Comparison of ENCODE assay signal across 12 mouse cellular contexts in the genomic region with DNA sequence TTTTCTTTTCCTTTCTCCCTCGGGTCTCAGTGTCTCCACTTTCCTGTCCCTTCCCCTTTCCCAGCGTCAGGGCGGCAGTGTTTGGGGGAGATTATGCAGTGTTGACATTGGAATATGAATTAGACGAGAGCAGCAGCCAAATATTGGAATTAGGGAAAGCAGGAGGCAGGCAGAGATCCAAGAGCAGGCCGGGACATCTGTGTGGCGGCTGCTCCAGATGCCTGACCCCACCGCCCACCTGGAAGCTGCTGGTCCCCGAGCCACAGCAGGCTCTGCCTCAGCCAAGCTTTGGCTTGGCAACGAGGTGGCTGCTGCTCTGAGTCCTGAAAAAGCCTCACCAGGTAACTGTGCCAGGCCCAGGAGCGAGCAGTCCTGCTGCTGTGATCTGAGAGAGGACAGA. TPM values are rescaled to one million over a fixed set of nuclear protein-coding genes. Genes with fewer than 3 reads are reported as not detected.
DNase-seq lines count a peak whose midpoint lies in the region; ATAC-seq and TF ChIP-seq lines count a peak whose summit lies in the region.
"Had no signal": no experiment of that assay in that cellular context is flagged by ENCODE, and none has a peak within 500 bp of the region (broad histone marks: within the 10 kb centered on the region; RNA-seq: fewer than 3 reads in every experiment).

No protein-coding gene starts in this region.

- no peaks in the 10 kb centered on the region for H3K4me1 ChIP-seq in kidney, adult 2 months (ENCODE audit: control insufficient read depth, insufficient read depth, low read length)
- H3K4me1 ChIP-seq in hindbrain, embryonic 16.5 days (ENCODE audit: control insufficient read depth, insufficient read depth, low read depth, low read length): peaks cover 40% of the 10 kb centered on the region
- peaks cover 11% of the 10 kb centered on the region for H3K4me1 ChIP-seq in stomach, embryonic 16.5 days (ENCODE audit: control insufficient read depth, insufficient read depth, low read length)

- no peaks in the 10 kb centered on the region for H3K9me3 ChIP-seq in hindbrain, embryonic 16.5 days (ENCODE audit: control insufficient read depth, low read length)
- H3K9me3 ChIP-seq in stomach, embryonic 16.5 days (replicated peaks; ENCODE audit: control insufficient read depth, low read length): no peaks in the 10 kb centered on the region
- H3K9me3 ChIP-seq: G1E had no signal

- no peak overlapping the region for H3K9ac ChIP-seq in hindbrain, embryonic 16.5 days (ENCODE audit: low read depth, low read length)
- 0 out of 2 replicates have a peak overlapping the region, but pooled peaks have one; percentile 6 for H3K9ac ChIP-seq in stomach, embryonic 16.5 days (ENCODE audit: low read length)
- H3K9ac ChIP-seq: liver, postnatal 0 days had no signal

- TF ChIP-seq CTCF in kidney, adult 2 months (conservative IDR thresholded peaks at IDR 0.05; ENCODE audit: insufficient read depth, insufficient read length, low read depth, low read length): no peak

- peak; percentile 52 to 64 for DNase-seq in cerebellum, postnatal 10 days
- DNase-seq in cerebellum, adult 11 months: no peak
- peak; percentile 43 for DNase-seq in kidney, postnatal 10 days
- no peak for DNase-seq in kidney, adult 2 months
- DNase-seq in neural tube, embryonic 10.5 days (ENCODE audit: extremely low spot score, low spot score): no peak
- DNase-seq in adrenal gland, postnatal 14 days: no peak
- DNase-seq: cerebellum, adult 9-10 months; liver, postnatal 0 days had no signal

- no peak overlapping the region for H3K4me3 ChIP-seq in kidney, adult 2 months (ENCODE audit: insufficient read depth, low read depth, low read length)
- H3K4me3 ChIP-seq in hindbrain, embryonic 16.5 days (ENCODE audit: low read length): no peak overlapping the region
- no peak overlapping the region for H3K4me3 ChIP-seq in stomach, embryonic 16.5 days (replicated peaks; ENCODE audit: low read length)

- H3K36me3 ChIP-seq in kidney, adult 2 months (ENCODE audit: control insufficient read depth, insufficient read depth, low read length): no peaks in the 10 kb centered on the region
- no peaks in the 10 kb centered on the region for H3K36me3 ChIP-seq in hindbrain, embryonic 16.5 days (ENCODE audit: control insufficient read depth, insufficient read depth, low read length)
- H3K36me3 ChIP-seq in stomach, embryonic 16.5 days (ENCODE audit: control insufficient read depth, insufficient read depth, low read length): no peaks in the 10 kb centered on the region
- H3K36me3 ChIP-seq: G1E had no signal

- WGBS in kidney, adult 2 months: 50% methylated on average over 10 of the region's 10 CpGs
- WGBS in hindbrain, embryonic 16.5 days: 33% methylated on average over 10 of the region's 10 CpGs
- 18% methylated on average over 10 of the region's 10 CpGs for WGBS in stomach, embryonic 16.5 days

- no peak overlapping the region for H3K27ac ChIP-seq in kidney, adult 2 months (ENCODE audit: insufficient read depth, low read depth, low read length)
- H3K27ac ChIP-seq in hindbrain, embryonic 16.5 days (ENCODE audit: low read depth, low read length): peak overlapping the region; percentile 40; the same call in 1 of the 2 replicates
- H3K27ac ChIP-seq in stomach, embryonic 16.5 days (ENCODE audit: low read length): no peak overlapping the region

- H3K27me3 ChIP-seq in kidney, adult 2 months (replicated peaks; ENCODE audit: control insufficient read depth, insufficient read depth, low read length): no peaks in the 10 kb centered on the region
- H3K27me3 ChIP-seq in hindbrain, embryonic 16.5 days (replicated peaks; ENCODE audit: control insufficient read depth, insufficient read depth, low read length): no peaks in the 10 kb centered on the region
- H3K27me3 ChIP-seq in stomach, embryonic 16.5 days (ENCODE audit: control insufficient read depth, insufficient read depth, low read length): no peaks in the 10 kb centered on the region

- TF ChIP-seq POLR2A in kidney, adult 2 months (IDR thresholded peaks at IDR 0.05; ENCODE audit: low read depth, low read length): no peak

- no peak for ATAC-seq in hindbrain, embryonic 16.5 days
- no peak for ATAC-seq in stomach, embryonic 16.5 days (ENCODE audit: insufficient read depth, low FRiP score)
- ATAC-seq: activated CD4-positive, CD25-positive, alpha-beta regulatory T cell, adult 4 months; liver, postnatal 0 days had no signal

- H3K4me2 ChIP-seq in hindbrain, embryonic 16.5 days (ENCODE audit: low read length): no peak overlapping the region
- no peak overlapping the region for H3K4me2 ChIP-seq in stomach, embryonic 16.5 days (ENCODE audit: low read depth, low read length)

RNA-seq across cellular contexts. Expression of gene Slc35c1, which starts 36.3 kb away (rescaled TPM):
- 29.6 and 35.4 TPM in 2 replicates for polyA plus RNA-seq in kidney, adult 2 months (2012; rRNA removed)
- polyA plus RNA-seq in hindbrain, embryonic 16.5 days (2015; fragmentation: Nextera tagmentation; extraction: Ambion mirVana): 18.9 and 20.7 TPM in 2 replicates
- 34.5 and 40.4 TPM in 2 replicates for polyA plus RNA-seq in stomach, embryonic 16.5 days (2015; fragmentation: Nextera tagmentation; extraction: Ambion mirVana)
- total RNA-seq in adrenal gland, postnatal 14 days (2021): 15.6 and 19.5 TPM in 2 replicates

Comparison
In these comparisons a context has a peak if more than half of its experiments do, and no peak if none do; other contexts are left out.
1. DNase-seq: peak in cerebellum, postnatal 10 days (2 of 2) and kidney, postnatal 10 days (single experiment); none in cerebellum, adult 11 months (single experiment), kidney, adult 2 months (single experiment), neural tube, embryonic 10.5 days (single experiment) and adrenal gland, postnatal 14 days (single experiment).